Mouse (Mus musculus) telencephalon, adult 2 months (tissue): ENCODE data around the gene Rtn2.

ENCODE experiments used
- DNase-seq: peaks from one replicate; pipeline ENCODE4 v3.0.0-alpha.2; 2011; ENCODE audit warnings: low read depth, low spot score

Rtn2 gene

GRCm38 (mm10) chr7:19301461-19302263 lies 19.2 kb downstream of the Rtn2 start:
- DNase-seq, result no peak

GRCm38 (mm10) chr7:19302264-19303045 lies 20.0 kb downstream of the Rtn2 start:
- no peak for DNase-seq

- DNase-seq, result no peak
These were observed 20.6 kb downstream of the Rtn2 start for GRCm38 (mm10) chr7:19303046-19303305.

- DNase-seq, result no peak
These were observed 21.3 kb downstream of the Rtn2 start for GRCm38 (mm10) chr7:19303770-19304169.

- no peak for DNase-seq
These were observed 22.3 kb downstream of the Rtn2 start for GRCm38 (mm10) chr7:19304501-19305412.

- no peak for DNase-seq
These were observed 22.9 kb downstream of the Rtn2 start for GRCm38 (mm10) chr7:19305413-19305735.

DNA sequence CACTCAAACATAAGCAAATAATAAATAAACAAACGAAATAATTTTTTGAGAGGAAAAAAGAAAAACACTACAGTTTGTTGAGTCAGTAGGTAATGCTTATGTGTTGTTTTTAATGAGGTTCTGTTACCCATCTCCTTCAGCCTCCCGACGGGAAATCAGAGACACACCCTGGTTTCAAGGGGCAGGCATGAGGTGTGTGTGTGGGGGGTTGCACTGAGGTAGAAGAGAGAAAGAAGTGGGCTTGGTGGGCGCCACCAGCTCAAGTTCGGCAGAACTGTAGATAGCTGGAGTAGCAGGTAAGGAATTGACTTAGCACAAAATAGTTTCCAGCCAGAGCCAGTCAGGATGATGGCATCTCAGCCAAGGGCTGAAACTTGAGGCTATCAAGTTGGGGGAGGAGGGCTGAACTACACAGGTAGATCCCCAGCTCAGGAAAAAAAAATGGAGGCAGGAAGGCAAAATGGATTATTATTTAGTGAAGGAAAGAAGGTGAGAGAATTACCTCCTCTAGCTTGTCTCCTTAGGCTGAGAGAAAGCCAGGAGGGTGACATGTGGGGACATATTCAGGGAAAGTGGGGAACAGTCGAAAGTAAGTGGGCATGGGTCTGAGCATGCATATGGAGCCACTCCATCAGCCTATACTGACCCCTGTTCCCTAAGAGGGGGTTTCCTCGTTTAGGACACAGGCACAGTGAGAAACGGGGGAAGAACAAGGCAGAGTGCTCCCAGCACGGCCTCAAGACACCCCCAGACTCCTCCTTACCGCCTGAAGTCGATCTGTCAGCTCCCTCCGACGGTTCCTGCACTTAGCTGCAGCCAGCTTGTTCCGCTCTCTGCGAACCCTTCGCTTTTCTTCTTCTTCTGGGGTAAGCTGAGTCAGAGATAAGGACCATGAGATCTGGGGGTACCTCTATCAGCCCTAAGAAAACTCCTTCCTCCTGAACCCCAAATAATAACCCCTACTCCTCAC lies 23.7 kb downstream of the Rtn2 start:
- DNase-seq, result no peak

DNA sequence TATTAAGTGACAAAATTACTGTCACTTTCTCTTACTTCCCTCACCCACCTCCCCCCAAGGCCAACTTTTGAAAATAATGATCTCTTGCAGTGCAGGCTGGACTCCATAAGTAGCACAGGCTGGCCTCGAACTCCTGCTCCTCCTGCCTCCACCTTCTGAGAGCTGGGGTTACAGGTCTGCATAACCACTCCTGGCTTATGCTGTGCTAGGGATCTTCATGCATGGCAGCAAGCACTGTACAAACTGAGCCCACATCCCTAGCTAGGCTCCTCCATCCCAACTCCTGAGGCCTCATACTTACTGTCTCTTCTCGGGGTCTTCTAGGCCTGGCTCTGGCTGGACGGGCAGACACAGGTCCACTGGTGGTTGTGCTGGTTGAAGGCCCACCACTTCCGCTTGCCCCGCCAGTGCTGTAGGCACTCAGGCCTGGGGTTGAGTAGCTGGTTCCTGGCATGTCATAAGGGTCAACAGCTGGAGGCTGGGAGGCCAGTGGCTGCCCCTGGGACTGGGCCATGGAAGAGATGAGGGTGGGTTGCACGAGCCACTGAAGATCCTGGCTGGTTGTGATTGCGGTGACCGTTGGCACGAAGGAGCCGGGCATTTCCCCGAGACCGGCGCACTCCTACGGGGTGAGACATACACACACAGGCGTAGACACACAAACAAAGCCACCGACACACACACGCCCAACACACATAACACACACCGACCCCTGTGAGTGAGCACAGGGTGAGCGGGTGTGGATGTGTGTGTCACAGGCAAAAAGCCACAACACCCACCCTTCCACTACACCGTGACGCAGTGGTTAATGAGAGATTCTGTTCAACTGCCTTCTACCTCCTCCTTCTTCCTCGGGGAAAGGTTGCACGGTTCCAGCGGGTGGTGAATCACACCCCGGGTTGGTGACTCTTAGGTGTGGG lies 24.7 kb downstream of the Rtn2 start:
- no peak for DNase-seq

DNA sequence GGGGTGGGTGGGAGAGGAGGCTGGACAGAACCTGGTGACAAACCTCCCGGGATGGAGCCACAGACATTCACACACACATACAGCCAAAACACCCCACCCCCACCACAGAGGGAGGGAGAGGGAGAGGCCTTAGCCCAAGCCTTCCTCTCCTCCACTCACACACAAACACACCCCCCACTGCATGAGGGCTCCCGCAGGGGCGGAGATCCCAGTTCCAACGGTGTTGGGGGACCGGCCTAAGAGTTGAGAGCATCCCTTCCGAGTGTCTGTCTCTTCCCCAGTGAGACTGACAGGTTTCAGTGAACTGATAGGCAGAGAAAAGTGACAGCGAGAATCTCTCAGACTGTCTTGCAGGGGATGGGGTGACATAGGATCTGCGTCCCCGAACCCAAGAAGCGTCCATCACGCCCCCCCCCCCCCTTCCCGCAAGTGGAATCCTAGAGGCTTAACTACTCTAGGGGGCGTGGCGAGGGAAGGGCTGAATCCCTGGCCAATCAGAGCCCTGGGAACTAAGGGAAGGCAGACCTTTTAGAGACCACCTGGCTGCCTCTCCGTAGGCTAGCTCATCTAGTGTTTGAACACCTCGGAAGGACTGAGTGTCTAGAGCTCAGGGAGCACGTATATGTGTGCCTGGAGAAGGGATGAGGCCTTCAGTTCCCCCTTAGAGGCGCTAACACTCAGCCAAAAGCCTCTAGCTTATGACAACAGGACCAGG lies 25.5 kb downstream of the Rtn2 start:
- DNase-seq, result peak; percentile 69

DNA sequence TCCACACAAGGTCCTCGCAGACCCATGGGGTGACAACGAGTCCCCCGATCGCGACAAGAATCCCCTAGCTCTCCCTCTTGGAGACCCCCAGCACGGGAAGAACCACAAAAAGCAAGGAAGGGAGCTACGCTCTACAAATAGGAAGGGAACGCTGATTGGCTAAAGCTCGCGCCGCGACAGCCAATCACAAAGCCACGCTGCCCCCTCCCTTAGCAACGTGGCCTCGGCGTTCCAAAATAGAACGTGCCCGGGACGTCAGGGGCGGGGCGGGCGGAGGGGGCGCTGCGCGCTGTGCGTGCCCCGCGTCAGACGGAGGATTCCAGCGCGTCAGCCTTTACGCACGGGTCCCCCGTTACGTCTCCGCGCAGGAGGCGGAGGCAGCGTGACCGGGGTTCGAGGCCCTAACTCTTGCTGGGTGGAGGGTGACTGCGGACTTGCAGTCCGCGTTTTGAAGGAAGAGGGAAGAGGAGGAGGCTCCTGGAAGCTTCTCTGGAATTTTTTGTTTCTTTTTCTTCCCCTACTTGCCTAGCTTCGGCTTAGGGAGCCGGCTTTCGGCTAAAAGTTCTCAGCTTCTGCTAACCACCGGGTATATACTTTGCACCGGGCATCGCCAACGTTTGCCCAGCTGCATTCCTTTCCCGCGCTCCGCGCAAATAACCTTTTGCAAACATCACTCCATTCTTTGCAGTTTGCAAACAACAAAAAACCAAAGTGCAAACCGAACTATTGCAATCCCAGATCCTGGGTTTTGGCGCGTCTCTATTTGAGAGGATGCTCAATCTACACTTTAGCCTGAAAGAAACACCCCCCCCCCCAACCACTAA lies 26.2 kb downstream of the Rtn2 start:
- DNase-seq, result peak; percentile 90

GRCm38 (mm10) chr7:19309278-19309883 lies 27.0 kb downstream of the Rtn2 start:
- DNase-seq, result no peak

GRCm38 (mm10) chr7:19309884-19310641 lies 27.6 kb downstream of the Rtn2 start, which contains the start of gene Fosb:
Gene Fosb (minus strand): TSS chr7:19310051.
- peak; percentile 93 for DNase-seq

DNA sequence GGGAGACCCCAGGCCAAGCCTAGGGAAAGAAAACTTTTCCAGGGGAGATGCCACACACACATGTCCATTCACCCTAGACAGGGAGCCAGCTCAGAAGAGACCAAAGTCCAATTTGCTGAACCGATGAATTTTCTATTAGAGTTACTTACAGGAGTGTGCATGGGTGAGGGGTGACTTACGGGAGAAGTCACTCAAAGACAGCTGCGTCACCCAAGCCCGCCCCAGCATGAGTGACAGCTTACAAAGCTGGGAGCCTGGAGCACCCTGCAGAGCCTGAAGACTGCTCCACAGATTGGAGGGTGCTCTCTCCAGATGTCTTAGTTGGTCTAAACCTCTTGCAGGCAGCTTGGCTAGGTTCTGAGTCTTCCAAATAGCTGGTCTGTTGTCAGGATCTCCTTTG lies 29.6 kb downstream of the Rtn2 start:
- no peak for DNase-seq

DNA sequence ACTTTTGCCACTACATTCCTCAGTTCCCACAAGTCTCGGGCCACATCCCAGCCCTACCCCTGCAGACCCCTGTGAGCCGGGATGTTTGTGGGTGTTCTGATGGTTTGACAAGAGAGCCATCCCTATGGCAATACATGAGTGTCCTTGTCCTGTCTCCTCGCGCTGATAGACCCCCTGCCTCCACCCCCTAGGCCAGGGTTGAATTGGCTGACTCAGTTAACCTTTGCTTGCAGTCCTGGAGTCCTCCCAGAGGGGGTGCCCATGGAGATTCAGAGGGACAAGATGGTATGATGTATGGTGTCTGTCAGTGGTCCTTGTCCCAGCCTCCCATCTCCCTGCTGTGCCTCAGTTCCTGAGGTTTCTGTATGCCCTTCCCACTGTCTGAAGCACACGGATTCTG lies 31.6 kb downstream of the Rtn2 start:
- no peak for DNase-seq

- no peak for DNase-seq
These were observed 34.2 kb downstream of the Rtn2 start for GRCm38 (mm10) chr7:19316451-19317161.

DNA sequence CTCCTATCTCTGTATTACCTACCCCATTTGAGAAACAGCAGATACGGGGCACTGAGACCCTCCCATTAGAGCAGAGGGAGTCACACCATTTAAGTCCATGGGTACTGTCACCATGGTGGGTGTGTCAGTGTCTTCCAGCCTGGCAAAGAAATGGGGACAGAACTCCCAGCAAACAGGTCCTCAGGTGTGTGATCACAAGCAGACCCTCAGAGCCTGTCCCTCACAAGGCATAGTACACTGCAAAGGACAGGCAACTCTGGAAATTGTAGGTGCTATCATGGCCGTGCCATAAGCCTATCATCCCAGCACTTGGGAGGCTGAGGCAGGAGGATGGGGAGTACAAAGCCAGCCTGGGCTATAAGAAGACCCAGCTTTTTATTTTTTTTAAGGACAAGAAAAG lies 35.8 kb downstream of the Rtn2 start:
- no peak for DNase-seq

DNA sequence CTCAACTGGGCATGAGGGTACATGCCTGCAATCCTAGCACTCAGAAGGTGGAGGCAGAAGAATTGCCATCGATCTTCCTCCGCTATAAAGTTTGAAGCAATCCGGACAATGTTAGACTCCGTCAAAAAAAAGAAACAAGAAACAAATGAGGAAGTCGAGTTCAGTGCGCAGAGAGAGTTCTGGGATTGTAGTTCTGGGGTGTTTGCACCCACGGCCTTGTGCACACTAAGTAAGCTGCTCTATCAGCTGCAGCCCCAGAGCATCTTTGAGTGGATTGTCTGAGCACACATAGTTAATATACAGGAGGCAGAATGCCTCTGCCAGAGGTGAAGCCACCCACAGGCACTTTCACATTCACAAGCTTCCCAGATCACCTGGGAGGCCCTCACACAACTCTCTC lies 36.3 kb downstream of the Rtn2 start:
- no peak for DNase-seq
